ENCODE assay signal across 25 mouse cellular contexts in the genomic region with DNA sequence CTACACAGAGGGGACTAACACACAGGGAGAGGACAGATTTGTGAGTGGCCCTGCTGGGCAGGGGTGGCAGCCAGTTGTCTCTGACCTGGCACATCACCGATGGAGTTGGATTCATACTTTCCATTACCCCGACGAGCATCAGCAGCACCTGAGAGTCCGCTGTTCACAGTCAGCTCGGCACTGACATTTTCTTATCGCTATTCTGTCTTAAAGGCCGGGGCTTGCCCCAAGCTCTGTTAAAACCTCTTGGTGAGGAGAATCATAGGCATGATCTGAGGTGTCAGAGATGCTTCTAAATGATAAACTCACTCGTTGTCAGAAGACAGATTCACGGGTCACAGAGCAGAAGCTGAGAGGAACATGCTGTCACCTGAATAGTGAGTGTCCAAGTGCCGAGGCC. TPM values are rescaled to one million over a fixed set of nuclear protein-coding genes. Genes with fewer than 3 reads are reported as not detected.
DNase-seq lines count a peak whose midpoint lies in the region; ATAC-seq and TF ChIP-seq lines count a peak whose summit lies in the region.
"Had no signal": no experiment of that assay in that cellular context is flagged by ENCODE, and none has a peak within 500 bp of the region (broad histone marks: within the 10 kb centered on the region; RNA-seq: fewer than 3 reads in every experiment).

No protein-coding gene starts in this region.

- no peaks in the 10 kb centered on the region for H3K9me3 ChIP-seq in hindbrain, embryonic 12.5 days (replicated peaks)
- H3K9me3 ChIP-seq in forebrain, embryonic 15.5 days: no peaks in the 10 kb centered on the region
- H3K9me3 ChIP-seq: embryonic facial prominence, embryonic 15.5 days; heart, embryonic 13.5 days had no signal

- H3K9ac ChIP-seq in hindbrain, embryonic 12.5 days: no peak overlapping the region
- H3K9ac ChIP-seq in forebrain, embryonic 15.5 days (replicated peaks): no peak overlapping the region
- H3K9ac ChIP-seq: embryonic facial prominence, embryonic 12.5 days; embryonic facial prominence, embryonic 15.5 days; heart, embryonic 13.5 days; hindbrain, embryonic 13.5 days had no signal

- no peak for DNase-seq in thymus, adult 2 months
- DNase-seq in thymus, postnatal 0 days (ENCODE audit: low spot score): no peak
- DNase-seq: adrenal gland, adult 8-10 months; adrenal gland, postnatal 36 days; cerebellum, adult 18-20 months; cerebellum, adult 9-10 months; cerebellum, postnatal 14 days; gastrocnemius, postnatal 10 days; gastrocnemius, postnatal 36 days; heart, postnatal 14 days; kidney, adult 2 months had no signal

- H3K27ac ChIP-seq in thymus, adult 2 months (ENCODE audit: control insufficient read depth, insufficient read depth, low read length): peak overlapping the region; percentile 42; the same call in 1 of the 2 replicates
- no peak overlapping the region for H3K27ac ChIP-seq in hindbrain, embryonic 12.5 days
- H3K27ac ChIP-seq in forebrain, embryonic 15.5 days (replicated peaks): no peak overlapping the region
- H3K27ac ChIP-seq: embryonic facial prominence, embryonic 12.5 days; embryonic facial prominence, embryonic 15.5 days; heart, embryonic 13.5 days; hindbrain, embryonic 13.5 days had no signal

- TF ChIP-seq CTCF in thymus, adult 2 months (IDR thresholded peaks at IDR 0.05; ENCODE audit: borderline replicate concordance, control insufficient read depth, extremely low read depth, insufficient read depth, low read length, poor library complexity): no peak

- peaks cover 21% of the 10 kb centered on the region for H3K4me1 ChIP-seq in thymus, adult 2 months (replicated peaks; ENCODE audit: control insufficient read depth, insufficient read depth, low read length)
- H3K4me1 ChIP-seq in hindbrain, embryonic 12.5 days: no peaks in the 10 kb centered on the region
- H3K4me1 ChIP-seq in forebrain, embryonic 15.5 days: no peaks in the 10 kb centered on the region
- H3K4me1 ChIP-seq: embryonic facial prominence, embryonic 12.5 days; embryonic facial prominence, embryonic 15.5 days; hindbrain, embryonic 13.5 days had no signal

- peak; percentile 55 for ATAC-seq in CD4-positive, CD25-positive, alpha-beta regulatory T cell, adult 4 months
- peak; percentile 38 for ATAC-seq in inflammation-experienced regulatory T-cells, adult 6 months
- ATAC-seq in hindbrain, embryonic 12.5 days (ENCODE audit: low FRiP score): no peak
- ATAC-seq in forebrain, embryonic 15.5 days (replicated peaks): no peak
- ATAC-seq: forebrain, embryonic 16.5 days; hindbrain, embryonic 16.5 days; intestine, postnatal 0 days had no signal

- H3K4me3 ChIP-seq in thymus, adult 2 months (ENCODE audit: control insufficient read depth, insufficient read depth, low read length): no peak overlapping the region
- H3K4me3 ChIP-seq in hindbrain, embryonic 12.5 days: no peak overlapping the region
- H3K4me3 ChIP-seq in forebrain, embryonic 15.5 days: no peak overlapping the region
- H3K4me3 ChIP-seq: embryonic facial prominence, embryonic 12.5 days; embryonic facial prominence, embryonic 15.5 days; heart, embryonic 13.5 days; hindbrain, embryonic 13.5 days had no signal

- TF ChIP-seq POLR2A in thymus, adult 2 months (IDR thresholded peaks at IDR 0.05; ENCODE audit: control insufficient read depth, extremely low read depth, insufficient read depth, low read length, poor library complexity): no peak

- H3K36me3 ChIP-seq in thymus, adult 2 months (ENCODE audit: control insufficient read depth, insufficient read depth, low read length): no peaks in the 10 kb centered on the region
- H3K36me3 ChIP-seq in hindbrain, embryonic 12.5 days: no peaks in the 10 kb centered on the region
- no peaks in the 10 kb centered on the region for H3K36me3 ChIP-seq in forebrain, embryonic 15.5 days
- H3K36me3 ChIP-seq: embryonic facial prominence, embryonic 12.5 days; embryonic facial prominence, embryonic 15.5 days; heart, embryonic 13.5 days; hindbrain, embryonic 13.5 days had no signal

- H3K4me2 ChIP-seq in hindbrain, embryonic 12.5 days (replicated peaks): no peak overlapping the region
- H3K4me2 ChIP-seq in forebrain, embryonic 15.5 days (replicated peaks): no peak overlapping the region
- H3K4me2 ChIP-seq: embryonic facial prominence, embryonic 12.5 days; embryonic facial prominence, embryonic 15.5 days; heart, embryonic 13.5 days; hindbrain, embryonic 13.5 days had no signal

- WGBS in thymus, adult 2 months: 62% methylated on average over 10 of the region's 10 CpGs
- WGBS in hindbrain, embryonic 12.5 days: 85% methylated on average over 10 of the region's 10 CpGs
- WGBS in forebrain, embryonic 15.5 days: 87% methylated on average over 10 of the region's 10 CpGs

- no peaks in the 10 kb centered on the region for H3K27me3 ChIP-seq in thymus, adult 2 months (ENCODE audit: control insufficient read depth, insufficient read depth, low read length)
- no peaks in the 10 kb centered on the region for H3K27me3 ChIP-seq in hindbrain, embryonic 12.5 days
- no peaks in the 10 kb centered on the region for H3K27me3 ChIP-seq in forebrain, embryonic 15.5 days
- H3K27me3 ChIP-seq: embryonic facial prominence, embryonic 12.5 days; embryonic facial prominence, embryonic 15.5 days; heart, embryonic 13.5 days; hindbrain, embryonic 13.5 days had no signal

RNA-seq across cellular contexts. Expression of gene Ccr8, which starts 0.8 kb away (rescaled TPM):
- 19.2 and 21.0 TPM in 2 replicates for polyA plus RNA-seq in thymus, adult 2 months (2012; rRNA removed)
- 24.3 and 25.0 TPM in 2 replicates for polyA plus RNA-seq in thymus, postnatal 0 days (2015; fragmentation: Nextera tagmentation; extraction: Ambion mirVana)
- 100 to 1,000 TPM in 1 of 2 experiments, 10 to 100 TPM in 1; 71.1 to 116 TPM for polyA plus RNA-seq in CD4-positive, CD25-positive, alpha-beta regulatory T cell, adult 4 months (2017; shearing (Covaris generic))
- 100 to 1,000 TPM in 1 of 3 experiments, 10 to 100 TPM in 2; 58.7 to 102 (median 87.0) TPM for polyA plus RNA-seq in inflammation-experienced regulatory T-cells, adult 6 months (2017; shearing (Covaris generic))
- not detected in 2 replicates for polyA plus RNA-seq in hindbrain, embryonic 12.5 days (2016; fragmentation: Nextera tagmentation; extraction: Ambion mirVana)
- not detected in 2 replicates for polyA plus RNA-seq in forebrain, embryonic 15.5 days (2015; fragmentation: Nextera tagmentation; extraction: Ambion mirVana)
- polyA plus RNA-seq: C2C12; forebrain, embryonic 11.5 days; forebrain, embryonic 16.5 days; heart, embryonic 13.5 days; hindbrain, embryonic 13.5 days; hindbrain, embryonic 16.5 days had no signal

RNA-seq across cellular contexts. Expression of gene Slc25a38, which starts 19.1 kb away (rescaled TPM):
- 67.8 and 79.9 TPM in 2 replicates for polyA plus RNA-seq in thymus, adult 2 months (2012; rRNA removed)
- 32.8 and 35.7 TPM in 2 replicates for polyA plus RNA-seq in thymus, postnatal 0 days (2015; fragmentation: Nextera tagmentation; extraction: Ambion mirVana)
- polyA plus RNA-seq in CD4-positive, CD25-positive, alpha-beta regulatory T cell, adult 4 months (2017; shearing (Covaris generic)): 10 to 100 TPM; 21.0 to 24.3 TPM
- 10 to 100 TPM; 17.6 to 21.3 (median 18.1) TPM for polyA plus RNA-seq in inflammation-experienced regulatory T-cells, adult 6 months (2017; shearing (Covaris generic))
- 35.0 and 38.0 TPM in 2 replicates for polyA plus RNA-seq in hindbrain, embryonic 12.5 days (2016; fragmentation: Nextera tagmentation; extraction: Ambion mirVana)
- 37.4 and 37.9 TPM in 2 replicates for polyA plus RNA-seq in forebrain, embryonic 15.5 days (2015; fragmentation: Nextera tagmentation; extraction: Ambion mirVana)

RNA-seq across cellular contexts. Expression of gene Cx3cr1, which starts 21.4 kb away (rescaled TPM):
- 5.1 and 7.5 TPM in 2 replicates for polyA plus RNA-seq in thymus, adult 2 months (2012; rRNA removed)
- 4.0 and 4.3 TPM in 2 replicates for polyA plus RNA-seq in thymus, postnatal 0 days (2015; fragmentation: Nextera tagmentation; extraction: Ambion mirVana)
- polyA plus RNA-seq in CD4-positive, CD25-positive, alpha-beta regulatory T cell, adult 4 months (2017; shearing (Covaris generic)): under 1 TPM in 1 of 2 experiments, not detected in 1; 0.15 TPM
- polyA plus RNA-seq in inflammation-experienced regulatory T-cells, adult 6 months (2017; shearing (Covaris generic)): 1 to 10 TPM in 1 of 3 experiments, under 1 TPM in 2; 0.29 to 1.2 (median 0.43) TPM
- 7.5 and 8.2 TPM in 2 replicates for polyA plus RNA-seq in hindbrain, embryonic 12.5 days (2016; fragmentation: Nextera tagmentation; extraction: Ambion mirVana)
- polyA plus RNA-seq in forebrain, embryonic 15.5 days (2015; fragmentation: Nextera tagmentation; extraction: Ambion mirVana): 6.6 and 6.9 TPM in 2 replicates

RNA-seq across cellular contexts. Expression of gene Rpsa, which starts 36.4 kb away (rescaled TPM):
- polyA plus RNA-seq in thymus, adult 2 months (2012; rRNA removed): 5,416 and 5,545 TPM in 2 replicates
- 1,819 and 1,824 TPM in 2 replicates for polyA plus RNA-seq in thymus, postnatal 0 days (2015; fragmentation: Nextera tagmentation; extraction: Ambion mirVana)
- 1,000 to 10,000 TPM; 3,019 to 3,169 TPM for polyA plus RNA-seq in CD4-positive, CD25-positive, alpha-beta regulatory T cell, adult 4 months (2017; shearing (Covaris generic))
- polyA plus RNA-seq in inflammation-experienced regulatory T-cells, adult 6 months (2017; shearing (Covaris generic)): 1,000 to 10,000 TPM; 2,403 to 3,589 (median 3,256) TPM
- polyA plus RNA-seq in hindbrain, embryonic 12.5 days (2016; fragmentation: Nextera tagmentation; extraction: Ambion mirVana): 793 and 930 TPM in 2 replicates
- polyA plus RNA-seq in forebrain, embryonic 15.5 days (2015; fragmentation: Nextera tagmentation; extraction: Ambion mirVana): 997 and 1,035 TPM in 2 replicates

RNA-seq across cellular contexts. Expression of gene Mobp, which starts 58.4 kb away (rescaled TPM):
- 0.48 TPM in 1 of 2 replicates, not detected in the other for polyA plus RNA-seq in thymus, adult 2 months (2012; rRNA removed)
- not detected in 2 replicates for polyA plus RNA-seq in thymus, postnatal 0 days (2015; fragmentation: Nextera tagmentation; extraction: Ambion mirVana)
- polyA plus RNA-seq in CD4-positive, CD25-positive, alpha-beta regulatory T cell, adult 4 months (2017; shearing (Covaris generic)): under 1 TPM in 1 of 2 experiments, not detected in 1; 0.12 TPM
- under 1 TPM in 1 of 3 experiments, not detected in 2; 0.21 TPM for polyA plus RNA-seq in inflammation-experienced regulatory T-cells, adult 6 months (2017; shearing (Covaris generic))
- not detected in 2 replicates for polyA plus RNA-seq in hindbrain, embryonic 12.5 days (2016; fragmentation: Nextera tagmentation; extraction: Ambion mirVana)
- 0.17 TPM in 1 of 2 replicates, not detected in the other for polyA plus RNA-seq in forebrain, embryonic 15.5 days (2015; fragmentation: Nextera tagmentation; extraction: Ambion mirVana)
- polyA plus RNA-seq: C2C12; heart, embryonic 13.5 days; hindbrain, embryonic 13.5 days; intestine, embryonic 14.5 days; kidney, adult 2 months had no signal

Comparison
In these comparisons a context has a peak if more than half of its experiments do, and no peak if none do; other contexts are left out.
1. ATAC-seq: peak in CD4-positive, CD25-positive, alpha-beta regulatory T cell, adult 4 months (single experiment) and inflammation-experienced regulatory T-cells, adult 6 months (single experiment); none in hindbrain, embryonic 12.5 days (single experiment) and forebrain, embryonic 15.5 days (single experiment).
2. RNA of gene Ccr8, which starts 0.8 kb away (polyA plus RNA-seq): 71.1 to 116 TPM in CD4-positive, CD25-positive, alpha-beta regulatory T cell, adult 4 months, 58.7 to 102 TPM in inflammation-experienced regulatory T-cells, adult 6 months, 24.3 to 25.0 TPM in thymus, postnatal 0 days and 19.2 to 21.0 TPM in thymus, adult 2 months; not detected in hindbrain, embryonic 12.5 days and not detected in forebrain, embryonic 15.5 days; every median in the first group is over 10 times any median in the second.